Mouse (Mus musculus): ENCODE measurements around the gene Prr13.
A peak's percentile ranks its signal among the peaks of the same experiment; 100 is the strongest.

The Prr13 gene

DNA sequence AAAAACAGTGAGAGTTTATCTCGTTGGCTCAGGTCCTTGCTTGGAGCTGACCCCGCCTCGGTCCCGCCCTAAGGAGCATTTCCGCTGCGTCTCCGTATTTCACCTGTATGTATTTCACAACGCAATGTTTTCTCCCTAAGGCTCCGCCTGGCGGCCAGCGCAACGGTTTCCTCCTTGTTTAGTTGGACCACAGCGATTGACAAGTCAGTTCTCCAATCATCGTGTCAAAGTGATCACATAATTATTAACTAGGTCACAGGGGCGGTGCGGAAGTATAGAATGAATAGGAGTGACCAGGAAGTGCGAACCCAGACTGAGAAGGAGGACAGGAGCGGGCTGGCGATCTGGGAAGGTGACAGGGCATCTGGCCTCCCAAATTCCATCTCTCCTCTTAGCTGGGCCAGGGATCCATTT, at the start of gene Prr13:
TSS of gene Prr13 (plus strand) at position 125 of the 414 bp plus-strand sequence.
- DNase-seq (ENCODE audit: extremely low read depth, low read depth, low spot score), result peak; percentile 94

DNA sequence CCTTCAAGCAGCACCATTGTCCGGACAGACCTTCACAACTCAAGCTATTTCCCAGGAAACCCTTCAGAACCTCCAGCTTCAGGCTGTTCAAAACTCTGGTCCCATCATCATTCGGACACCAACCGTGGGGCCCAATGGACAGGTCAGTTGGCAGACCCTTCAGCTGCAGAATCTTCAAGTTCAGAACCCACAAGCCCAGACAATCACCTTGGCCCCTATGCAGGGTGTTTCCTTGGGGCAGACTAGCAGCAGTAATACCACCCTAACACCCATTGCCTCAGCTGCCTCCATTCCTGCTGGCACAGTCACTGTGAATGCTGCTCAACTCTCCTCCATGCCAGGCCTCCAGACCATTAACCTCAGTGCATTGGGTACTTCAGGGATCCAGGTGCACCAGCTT, 49.5 kb upstream of the Prr13 start:
- no peak for DNase-seq (ENCODE audit: extremely low read depth, low read depth, low spot score)

DNA sequence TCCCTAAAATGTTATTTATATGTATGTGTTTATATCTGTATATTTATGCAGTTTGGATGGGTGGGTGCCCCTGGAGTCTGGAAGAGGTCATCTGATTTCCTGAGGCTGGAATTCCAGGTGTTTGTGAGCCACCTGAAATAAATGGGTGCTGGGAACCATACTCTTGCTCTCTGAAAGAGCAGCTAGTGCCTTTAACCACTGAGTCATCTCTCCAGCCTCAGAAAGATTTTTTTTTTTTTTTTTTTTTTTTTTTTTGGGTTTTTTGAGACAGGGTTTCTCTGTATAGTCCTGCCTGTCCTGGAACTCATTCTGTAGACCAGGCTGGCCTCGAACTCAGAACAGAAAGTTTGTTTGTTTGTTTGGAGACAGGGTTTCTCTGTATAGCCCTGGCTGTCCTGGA, 47.8 kb upstream of the Prr13 start:
- no peak for DNase-seq (ENCODE audit: extremely low read depth, low read depth, low spot score)

DNA sequence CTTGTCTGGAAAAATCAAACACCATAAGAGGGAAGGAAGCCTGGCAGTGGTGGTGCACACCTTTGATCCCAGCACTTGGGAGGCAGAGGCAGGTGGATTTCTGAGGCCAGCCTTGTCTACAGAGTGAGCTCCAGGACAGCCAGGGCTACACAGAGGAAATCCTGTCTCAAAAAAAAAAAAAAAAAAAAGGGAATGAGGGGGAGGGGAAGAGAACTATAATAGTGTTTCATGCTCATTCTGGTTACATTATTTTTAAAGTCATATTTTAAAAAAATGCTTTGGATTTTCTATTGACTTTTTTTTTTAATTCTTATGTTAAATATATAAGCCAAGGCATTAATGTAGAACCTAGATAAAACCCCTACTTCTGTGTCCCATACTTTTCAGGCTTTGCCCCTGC, 45.1 kb upstream of the Prr13 start:
- no peak for DNase-seq (ENCODE audit: extremely low read depth, low read depth, low spot score)

DNA sequence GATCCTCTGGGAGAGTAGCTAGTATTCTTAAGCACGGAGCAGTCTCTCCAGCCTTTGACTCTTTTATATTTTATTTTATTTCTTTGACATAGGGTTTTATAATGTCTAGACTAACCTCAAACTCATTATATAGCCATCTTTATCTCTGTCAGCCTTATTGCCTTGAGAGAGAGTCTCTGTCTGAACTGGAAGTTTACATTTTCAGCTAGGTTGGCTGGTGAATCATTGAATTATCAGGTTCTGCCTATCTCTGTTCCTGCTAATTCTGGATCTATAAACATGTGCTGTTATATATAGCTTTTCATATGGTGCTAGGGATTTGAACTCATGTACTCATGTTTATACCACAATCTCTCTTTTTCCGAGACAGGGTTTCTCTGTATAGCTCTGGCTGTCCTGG, 41.3 kb upstream of the Prr13 start:
- DNase-seq (ENCODE audit: extremely low read depth, low read depth, low spot score), result no peak

DNA sequence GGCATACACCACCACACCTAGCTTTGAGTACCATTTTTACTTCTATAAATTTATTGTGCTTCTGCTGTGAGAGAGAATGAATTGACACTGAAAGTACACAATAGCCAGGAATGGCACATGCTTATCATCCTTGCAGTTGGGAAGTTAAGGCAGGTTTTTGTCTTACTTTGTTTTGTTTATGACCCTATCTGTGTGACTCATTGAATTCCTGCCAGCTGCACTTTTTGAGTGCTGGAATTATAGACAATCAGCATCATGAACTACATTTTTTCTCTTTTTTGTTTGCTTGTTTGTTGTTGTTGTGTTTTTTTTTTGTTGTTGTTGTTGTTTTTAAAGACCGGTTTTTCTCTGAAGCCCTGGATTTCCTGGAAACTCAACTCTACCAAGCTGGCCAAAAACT, 37.8 kb upstream of the Prr13 start:
- DNase-seq (ENCODE audit: extremely low read depth, low read depth, low spot score), result no peak

DNA sequence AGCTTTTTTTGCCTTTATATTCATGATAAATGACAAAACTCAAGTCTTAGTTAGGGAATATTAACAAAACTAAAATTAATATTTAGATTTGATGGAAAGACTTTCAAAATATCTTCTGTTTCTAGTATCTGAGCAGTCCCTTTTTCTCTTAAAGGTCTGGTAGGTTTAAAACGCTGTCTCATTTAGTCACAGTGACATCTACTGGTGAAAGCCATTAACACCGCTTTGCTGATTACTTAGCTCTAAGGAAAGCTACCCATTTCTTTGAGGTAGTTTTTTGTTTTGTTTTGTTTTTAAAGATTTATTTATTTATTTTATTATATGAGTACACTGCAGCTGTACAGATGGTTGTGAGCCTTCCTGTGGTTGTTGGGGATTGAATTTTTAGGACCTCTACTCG, 37.4 kb upstream of the Prr13 start:
- DNase-seq (ENCODE audit: extremely low read depth, low read depth, low spot score), result no peak

DNA sequence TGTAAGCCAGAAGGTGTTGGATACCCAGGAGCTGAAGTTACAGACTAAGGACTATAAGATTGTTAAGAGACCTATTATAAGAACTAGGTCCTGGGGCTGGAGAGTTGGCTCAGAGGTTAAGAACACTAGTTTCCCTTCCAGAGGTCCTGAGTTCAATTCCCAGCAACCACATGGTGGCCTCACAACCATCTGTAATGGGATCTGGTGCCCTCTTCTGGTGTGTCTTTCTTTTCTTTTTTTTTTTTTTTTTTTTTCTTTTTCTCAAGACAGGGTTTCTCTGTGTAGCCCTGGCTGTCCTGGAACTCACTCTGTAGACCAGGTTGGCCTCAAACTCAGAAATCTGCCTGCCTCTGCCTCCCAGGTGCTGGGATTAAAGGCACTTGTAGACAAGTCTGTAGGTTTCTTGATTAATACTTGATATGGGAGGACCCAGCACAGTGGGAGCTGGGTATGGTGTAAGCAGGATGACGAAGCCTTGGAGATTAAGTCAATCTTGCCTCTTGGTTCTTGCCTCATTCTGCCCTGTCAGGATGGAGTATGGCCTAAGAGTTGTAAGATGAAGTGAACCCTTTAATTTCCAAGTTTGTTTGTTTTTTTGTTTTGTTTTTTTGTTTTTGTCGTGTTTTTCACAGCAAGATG, 35.1 kb upstream of the Prr13 start:
- DNase-seq (ENCODE audit: extremely low read depth, low read depth, low spot score), result no peak

DNA sequence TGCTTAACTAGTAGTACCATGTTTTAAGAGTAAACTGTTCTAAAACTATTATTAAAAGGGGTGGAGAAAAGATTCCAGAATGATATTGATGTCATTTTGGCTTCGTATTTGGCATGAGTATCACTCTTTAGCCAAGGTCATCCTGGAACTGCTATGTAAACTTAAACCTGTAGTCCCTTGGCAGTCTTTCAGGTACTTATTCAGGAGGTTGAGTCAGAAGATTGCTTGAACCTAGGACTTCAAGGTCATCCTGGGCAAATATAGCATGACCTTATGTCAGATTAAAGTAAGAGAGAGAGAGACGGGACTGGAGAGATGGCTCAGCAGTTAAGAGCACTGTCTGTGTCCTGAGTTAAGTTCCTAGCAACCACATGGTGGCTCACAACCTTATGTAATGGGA, 34.2 kb upstream of the Prr13 start:
- DNase-seq (ENCODE audit: extremely low read depth, low read depth, low spot score), result no peak

DNA sequence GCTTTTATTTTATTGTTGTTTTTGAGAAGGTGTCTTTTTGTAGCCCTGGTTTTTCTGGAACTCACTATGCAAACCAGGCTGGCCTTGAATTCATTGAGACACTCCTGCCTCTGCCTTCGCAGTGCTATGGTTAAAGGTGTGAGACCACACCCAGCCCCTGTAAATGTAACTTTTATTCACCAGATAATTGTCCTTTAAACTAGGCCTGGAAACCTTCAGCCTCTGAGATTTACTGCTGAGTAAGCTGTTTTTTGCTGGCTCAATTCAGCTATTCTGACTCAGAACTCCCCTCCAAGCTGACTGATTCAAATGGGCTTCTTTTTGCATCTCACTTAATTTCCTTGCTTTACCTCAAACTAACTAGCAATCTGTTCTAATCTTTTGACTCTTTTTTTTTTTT, 31.9 kb upstream of the Prr13 start:
- no peak for DNase-seq (ENCODE audit: extremely low read depth, low read depth, low spot score)

DNA sequence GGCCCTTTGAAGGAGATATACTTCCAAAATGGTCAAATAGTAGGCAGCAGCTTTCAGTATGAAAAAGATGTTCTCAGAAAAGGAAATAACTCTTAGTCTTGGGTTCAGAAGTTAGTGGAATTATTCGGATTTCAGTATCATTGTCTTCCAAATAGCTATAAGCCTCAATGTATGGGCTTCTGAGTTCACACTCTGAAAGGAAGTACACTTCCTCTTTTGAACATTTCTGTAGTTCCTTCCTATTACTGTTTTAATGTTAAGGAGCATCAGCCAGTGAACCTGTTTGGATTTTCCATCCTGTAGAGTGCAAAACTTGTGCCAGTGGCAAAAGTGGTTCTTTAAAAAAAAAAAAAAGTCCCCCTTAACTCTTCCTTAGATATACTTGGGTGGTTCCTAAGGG, 26.8 kb upstream of the Prr13 start:
- no peak for DNase-seq (ENCODE audit: extremely low read depth, low read depth, low spot score)

DNA sequence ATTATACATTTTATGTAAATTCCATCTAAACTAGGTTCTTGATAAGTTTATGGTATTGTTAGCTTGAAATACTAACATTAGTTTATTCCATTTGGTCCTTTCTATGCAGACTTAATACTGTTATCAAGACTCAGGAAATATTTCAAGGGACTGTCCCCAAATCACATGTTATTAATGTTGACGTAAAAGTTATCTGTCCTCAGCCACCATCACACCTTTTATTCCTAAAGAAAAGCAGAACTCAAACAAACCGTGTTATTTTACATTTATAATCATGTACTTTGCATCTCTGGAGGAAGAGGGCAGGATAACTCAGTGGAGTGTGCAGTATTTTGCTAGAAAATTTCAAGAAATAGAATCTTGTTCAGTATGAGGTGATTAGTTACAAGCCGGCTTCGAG, 25.7 kb upstream of the Prr13 start:
- DNase-seq (ENCODE audit: extremely low read depth, low read depth, low spot score), result no peak

DNA sequence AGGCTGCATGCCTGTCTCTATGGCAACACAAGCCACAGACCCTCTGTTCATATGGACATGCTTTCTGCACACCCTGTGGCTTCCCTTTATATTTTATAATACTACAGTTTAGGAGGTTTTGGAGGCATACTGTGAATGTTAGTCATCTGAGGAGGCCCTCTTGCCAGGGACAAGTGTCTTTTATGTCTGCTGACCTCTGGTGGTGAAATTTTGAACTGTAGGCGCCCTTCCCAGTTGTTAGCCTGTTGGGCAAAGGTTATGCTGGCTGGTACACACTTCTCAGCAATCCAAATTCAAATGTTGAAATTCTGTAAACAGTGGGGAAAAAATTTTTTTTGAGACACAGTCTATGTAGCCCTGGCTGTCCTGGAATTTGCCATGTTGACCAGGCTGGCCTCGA, 16.3 kb upstream of the Prr13 start:
- DNase-seq (ENCODE audit: extremely low read depth, low read depth, low spot score), result no peak

DNA sequence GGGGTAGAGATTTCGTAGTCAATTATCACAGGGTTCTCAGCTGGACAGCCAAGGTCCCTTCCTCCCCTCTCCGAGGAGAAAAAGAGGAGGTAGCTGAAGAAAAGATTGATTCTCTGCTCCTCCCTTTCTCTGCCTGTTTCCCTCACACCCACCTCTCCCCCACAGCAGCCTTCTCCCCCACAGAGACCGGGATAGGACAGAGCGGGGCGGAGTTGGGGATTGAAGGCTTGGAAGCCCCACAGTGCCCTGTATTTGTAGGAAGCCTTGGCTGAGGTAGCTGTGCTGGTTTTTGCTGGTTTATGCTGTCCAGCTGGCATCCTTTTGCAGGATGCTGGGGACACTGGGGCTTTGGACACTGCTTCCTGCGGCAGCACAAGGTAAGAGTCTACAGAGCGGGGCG, 13.7 kb upstream of the Prr13 start, which contains the start of gene Amhr2:
TSS of gene Amhr2 (plus strand) at position 222 of the 400 bp plus-strand sequence.
- no peak for DNase-seq (ENCODE audit: extremely low read depth, low read depth, low spot score)

DNA sequence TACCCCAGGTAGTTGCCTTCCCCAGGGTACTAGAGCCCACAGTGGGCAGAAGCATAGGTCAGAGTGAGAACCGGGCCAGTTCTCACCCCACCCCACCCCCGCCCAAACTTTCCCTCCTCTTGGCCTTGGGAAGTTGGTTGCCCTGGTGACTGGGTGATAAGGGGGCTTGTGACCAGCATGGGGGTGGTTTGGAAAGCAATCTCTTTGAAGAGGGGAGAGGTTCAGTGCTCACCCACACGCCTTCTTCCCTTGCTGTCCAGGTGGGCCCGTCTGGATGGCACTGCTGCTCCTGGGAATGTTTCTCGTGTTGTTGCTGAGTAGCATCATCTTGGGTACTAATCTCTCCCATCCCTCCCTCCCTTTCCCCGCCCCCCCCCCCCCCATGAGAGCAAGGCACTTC, 12.4 kb upstream of the Prr13 start:
- no peak for DNase-seq (ENCODE audit: extremely low read depth, low read depth, low spot score)

DNA sequence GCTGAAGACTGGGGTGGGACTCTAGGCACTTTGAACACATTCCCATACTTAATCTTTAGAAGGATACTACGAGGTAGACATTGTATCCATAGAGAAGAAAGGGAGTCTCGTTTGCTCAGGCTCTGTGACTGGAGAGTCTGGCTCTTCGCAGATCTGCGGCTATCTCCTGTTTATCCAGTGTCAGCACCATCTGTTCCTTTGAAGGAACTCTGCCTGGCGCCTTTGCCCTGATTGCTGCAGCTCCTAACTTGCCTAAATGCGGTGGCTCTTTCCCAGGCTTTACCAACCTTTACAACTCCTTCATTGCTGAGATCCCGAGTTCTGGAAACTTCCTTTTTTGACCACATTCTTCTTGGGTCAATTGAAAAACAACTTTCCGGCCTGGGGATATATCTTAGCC, 9.5 kb upstream of the Prr13 start:
- no peak for DNase-seq (ENCODE audit: extremely low read depth, low read depth, low spot score)

DNA sequence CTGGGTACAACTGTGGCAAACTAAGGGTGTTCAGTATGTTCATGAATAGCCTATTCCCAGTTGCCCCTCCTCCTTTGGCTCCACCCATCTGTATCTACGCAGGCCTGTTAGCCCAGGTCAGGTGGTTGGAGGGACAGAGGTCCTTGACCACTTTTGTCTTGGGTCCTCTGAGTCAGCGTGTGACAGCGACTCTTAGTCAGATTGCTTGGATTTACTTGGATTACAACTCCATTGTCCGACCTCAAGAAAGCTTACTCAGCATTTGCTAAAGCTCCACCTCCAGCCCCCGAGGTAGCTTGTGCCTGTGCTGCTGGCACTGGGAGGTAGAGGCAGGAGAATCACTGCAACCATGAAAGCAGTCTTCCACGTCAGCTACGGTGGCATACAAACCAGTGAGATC, 7.9 kb upstream of the Prr13 start:
- DNase-seq (ENCODE audit: extremely low read depth, low read depth, low spot score), result no peak

DNA sequence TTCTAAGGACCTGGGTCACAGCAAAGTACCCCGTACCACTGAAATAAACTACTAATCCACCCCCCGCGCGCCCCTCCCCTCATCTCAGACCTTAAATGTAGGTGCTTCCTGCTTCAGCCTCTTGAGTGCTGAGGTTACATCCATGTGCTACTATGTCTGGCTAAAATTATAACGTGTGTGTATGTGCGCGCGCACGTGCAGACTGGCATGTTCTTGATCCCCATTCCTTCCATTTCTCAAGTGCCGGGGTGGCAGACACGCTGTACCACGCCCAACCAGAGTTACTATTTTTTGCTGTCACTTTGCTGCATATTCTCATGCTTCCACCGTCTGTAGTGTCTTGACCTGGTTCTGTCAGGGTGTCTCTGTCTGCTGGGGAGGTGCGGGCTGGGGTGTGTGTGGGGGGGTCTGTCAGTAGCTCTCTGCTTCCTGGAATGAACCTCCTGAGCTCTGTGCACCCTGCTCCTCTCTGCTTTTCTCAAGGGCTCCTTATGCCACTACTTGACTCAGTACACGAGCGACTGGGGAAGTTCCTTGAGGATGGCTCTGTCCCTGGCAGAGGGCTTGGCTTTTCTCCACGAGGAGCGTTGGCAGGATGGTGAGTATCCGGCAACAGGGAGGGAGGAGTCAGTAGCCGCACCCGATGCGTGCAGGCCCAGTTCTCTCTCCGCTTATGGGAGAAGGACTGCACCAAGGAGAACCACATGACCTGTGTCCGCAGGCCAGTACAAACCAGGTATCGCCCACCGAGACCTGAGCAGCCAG, 7.0 kb upstream of the Prr13 start:
- DNase-seq (ENCODE audit: extremely low read depth, low read depth, low spot score), result no peak

DNA sequence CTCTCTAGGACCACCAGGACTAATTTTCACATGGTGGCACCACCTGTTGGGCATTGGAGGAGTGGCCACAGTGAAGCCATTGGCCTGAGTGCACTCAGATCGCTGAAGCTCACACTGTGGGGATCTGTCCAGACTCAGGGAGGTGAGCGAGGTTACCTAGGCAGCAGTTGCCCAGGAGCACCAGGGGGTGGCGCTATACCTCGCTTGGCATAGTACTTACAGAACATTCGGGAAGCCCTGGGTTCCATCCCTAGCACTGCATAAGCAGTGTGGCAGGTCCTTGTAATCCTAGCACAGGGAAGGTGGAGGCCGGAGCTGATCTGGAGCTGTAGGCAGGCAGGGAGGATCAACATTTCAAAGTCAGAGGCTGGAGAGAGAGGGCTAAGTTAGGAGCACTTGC, 2.8 kb upstream of the Prr13 start:
- DNase-seq (ENCODE audit: extremely low read depth, low read depth, low spot score), result no peak

DNA sequence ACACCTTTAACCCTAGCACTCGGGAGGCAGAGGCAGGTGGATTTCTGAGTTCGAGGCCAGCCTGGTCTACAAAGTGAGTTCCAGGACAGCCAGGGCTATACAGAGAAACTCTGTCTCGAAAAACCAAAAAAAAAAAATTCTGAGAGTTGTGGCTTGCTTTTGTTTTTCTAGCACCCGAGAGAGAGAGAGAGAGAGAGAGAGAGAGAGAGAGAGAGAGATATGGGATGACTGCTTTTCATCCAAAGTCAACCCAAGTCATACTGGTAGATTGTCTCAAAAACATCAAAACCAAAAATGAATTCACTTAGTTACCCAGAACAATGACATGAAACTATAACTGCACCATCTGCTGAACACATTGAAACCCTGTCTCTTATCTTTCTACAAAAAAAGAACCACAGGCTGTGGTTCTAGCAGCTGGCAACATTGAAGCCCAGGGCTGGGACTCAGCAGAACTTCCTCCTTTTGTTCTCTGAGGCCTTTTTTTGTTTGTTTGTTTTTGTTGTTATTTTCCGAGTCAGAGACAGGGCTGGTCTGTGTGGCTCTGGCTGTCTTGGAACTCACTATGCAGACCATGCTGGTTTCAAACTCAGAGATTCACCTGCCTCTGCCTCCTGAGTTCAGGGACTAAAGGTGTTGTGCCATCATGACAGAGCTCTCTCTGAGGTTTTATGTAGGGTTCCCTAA, 635 bp upstream of the Prr13 start:
- DNase-seq (ENCODE audit: extremely low read depth, low read depth, low spot score), result no peak

DNA sequence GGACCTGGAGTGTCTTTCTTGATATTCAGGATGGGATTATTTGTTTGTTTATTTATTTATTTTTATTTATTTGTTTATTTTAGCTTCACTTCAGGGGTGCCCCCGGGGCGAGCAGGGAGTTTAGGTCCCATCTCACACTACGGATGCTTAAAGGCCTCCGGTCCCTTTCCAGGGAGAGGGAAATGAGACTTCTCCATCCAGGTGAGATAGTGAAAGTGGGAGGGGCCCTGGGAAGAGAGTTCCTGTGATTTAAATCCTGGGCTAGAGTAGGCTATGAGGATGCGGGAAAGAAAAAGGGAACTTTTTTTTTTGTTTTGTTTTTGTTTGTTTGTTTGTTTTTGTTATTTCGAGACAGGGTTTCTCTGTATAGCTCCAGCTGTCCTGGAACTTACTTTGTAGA, 553 bp downstream of the Prr13 start:
- no peak for DNase-seq (ENCODE audit: extremely low read depth, low read depth, low spot score)

DNA sequence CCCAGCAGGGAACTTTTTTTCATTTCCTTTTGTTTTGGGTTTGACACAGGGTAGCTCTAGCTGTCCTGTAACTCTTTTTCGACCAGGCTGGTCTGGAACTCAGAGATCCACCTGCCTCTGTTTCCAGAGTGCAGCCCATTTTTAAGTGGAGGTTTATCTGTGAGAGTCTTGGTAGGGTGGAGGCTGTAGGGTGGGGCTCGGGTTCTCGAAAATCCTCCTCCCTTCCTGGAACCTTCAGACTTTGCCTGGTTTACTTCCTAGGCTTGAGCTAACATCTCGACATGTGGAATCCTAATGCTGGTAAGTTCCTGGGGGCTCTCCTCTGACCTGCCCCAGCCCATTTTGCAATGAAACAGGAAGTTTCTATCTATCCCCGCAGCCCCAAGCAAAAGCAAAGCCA, 1.0 kb downstream of the Prr13 start:
- no peak for DNase-seq (ENCODE audit: extremely low read depth, low read depth, low spot score)
